ENCODE assay signal across 8 mouse cellular contexts in genomic region chr1:75217893-75218226, GRCm38 (mm10). TPM values are rescaled to one million over a fixed set of nuclear protein-coding genes. Genes with fewer than 3 reads are reported as not detected.
DNase-seq lines count a peak whose midpoint lies in the region; ATAC-seq and TF ChIP-seq lines count a peak whose summit lies in the region.

No protein-coding gene starts in this region.

- no peaks in the 10 kb centered on the region for H3K27me3 ChIP-seq in kidney, adult 2 months (replicated peaks; ENCODE audit: control insufficient read depth, insufficient read depth, low read length)
- H3K27me3 ChIP-seq in forebrain, embryonic 16.5 days (replicated peaks; ENCODE audit: control insufficient read depth, insufficient read depth, low read length): peaks cover 30% of the 10 kb centered on the region
- peaks cover 76% of the 10 kb centered on the region for H3K27me3 ChIP-seq in midbrain, embryonic 10.5 days (ENCODE audit: low read depth, poor library complexity, severe bottlenecking)

- WGBS in kidney, adult 2 months: 3% methylated on average over 6 of the region's 6 CpGs
- WGBS in forebrain, embryonic 16.5 days: 7% methylated on average over 6 of the region's 6 CpGs
- WGBS in midbrain, embryonic 10.5 days: 7% methylated on average over 6 of the region's 6 CpGs

- H3K9ac ChIP-seq in forebrain, embryonic 16.5 days (replicated peaks; ENCODE audit: low read depth, low read length): peak overlapping the region; percentile 63; the same call in 1 of the 2 replicates

- ATAC-seq in forebrain, embryonic 16.5 days: no peak
- no peak for ATAC-seq in erythroid progenitor cell, adult 5-6 weeks (replicated peaks; ENCODE audit: low FRiP score, poor library complexity, severe bottlenecking)

- H3K4me3 ChIP-seq in kidney, adult 2 months (ENCODE audit: insufficient read depth, low read depth, low read length): peak overlapping the region; percentile 80
- peak overlapping the region; percentile 56 for H3K4me3 ChIP-seq in forebrain, embryonic 16.5 days (replicated peaks; ENCODE audit: low read length)
- H3K4me3 ChIP-seq in midbrain, embryonic 10.5 days: peak overlapping the region; percentile 66

- H3K4me1 ChIP-seq in kidney, adult 2 months (ENCODE audit: control insufficient read depth, insufficient read depth, low read length): peaks cover 30% of the 10 kb centered on the region
- H3K4me1 ChIP-seq in forebrain, embryonic 16.5 days (replicated peaks; ENCODE audit: control insufficient read depth, insufficient read depth, low read length): peaks cover 18% of the 10 kb centered on the region
- peaks cover 25% of the 10 kb centered on the region for H3K4me1 ChIP-seq in midbrain, embryonic 10.5 days

- no peak for TF ChIP-seq CTCF in kidney, adult 2 months (conservative IDR thresholded peaks at IDR 0.05; ENCODE audit: insufficient read depth, insufficient read length, low read depth, low read length)

- DNase-seq in kidney, adult 2 months: no peak
- no peak for DNase-seq in kidney, postnatal 14 days
- DNase-seq in ZHBTc4 (ENCODE audit: low read depth, low spot score): peak; percentile 18
- DNase-seq in midbrain, embryonic 10.5 days (ENCODE audit: low spot score): no peak
- DNase-seq in ovary, postnatal 36 days (ENCODE audit: low spot score): no peak
- no peak for DNase-seq in cerebellum, postnatal 14 days

- H3K9me3 ChIP-seq in forebrain, embryonic 16.5 days (ENCODE audit: control insufficient read depth, low read length): no peaks in the 10 kb centered on the region
- no peaks in the 10 kb centered on the region for H3K9me3 ChIP-seq in midbrain, embryonic 10.5 days (replicated peaks)

- no peak for TF ChIP-seq POLR2A in kidney, adult 2 months (IDR thresholded peaks at IDR 0.05; ENCODE audit: low read depth, low read length)

- H3K4me2 ChIP-seq in forebrain, embryonic 16.5 days (ENCODE audit: low read length): peak overlapping the region; percentile 94

- peak overlapping the region; percentile 80 for H3K27ac ChIP-seq in kidney, adult 2 months (ENCODE audit: insufficient read depth, low read depth, low read length)
- no peak overlapping the region; the same call in 1 of the 2 replicates for H3K27ac ChIP-seq in forebrain, embryonic 16.5 days (ENCODE audit: low read length)
- H3K27ac ChIP-seq in midbrain, embryonic 10.5 days (replicated peaks): no peak overlapping the region

- H3K36me3 ChIP-seq in kidney, adult 2 months (ENCODE audit: control insufficient read depth, insufficient read depth, low read length): peaks cover 10% of the 10 kb centered on the region; the same call in 1 of the 2 replicates
- H3K36me3 ChIP-seq in forebrain, embryonic 16.5 days (ENCODE audit: control insufficient read depth, insufficient read depth): peaks cover 7% of the 10 kb centered on the region
- peaks cover 32% of the 10 kb centered on the region for H3K36me3 ChIP-seq in midbrain, embryonic 10.5 days

RNA-seq across cellular contexts. Expression of gene Tuba4a, which starts 1.8 kb away (rescaled TPM):
- 213 and 301 TPM in 2 replicates for polyA plus RNA-seq in kidney, adult 2 months (2012; rRNA removed)
- 18.6 and 18.7 TPM in 2 replicates for polyA plus RNA-seq in forebrain, embryonic 16.5 days (2015; fragmentation: Nextera tagmentation; extraction: Ambion mirVana)
- 9.0 and 10.0 TPM in 2 replicates for polyA plus RNA-seq in midbrain, embryonic 10.5 days (2016; fragmentation: Nextera tagmentation; extraction: Ambion mirVana)
- total RNA-seq in erythroid progenitor cell, adult 5-6 weeks (2015; ENCODE audit: low replicate concordance): 474 and 550 TPM in 2 replicates
- 246 TPM in 2 replicates for total RNA-seq in erythroid progenitor cell, adult 5-6 weeks (2017; ENCODE audit: low replicate concordance)

RNA-seq across cellular contexts. Expression of gene Stk16, which starts 7.2 kb away (rescaled TPM):
- 254 and 277 TPM in 2 replicates for polyA plus RNA-seq in kidney, adult 2 months (2012; rRNA removed)
- polyA plus RNA-seq in forebrain, embryonic 16.5 days (2015; fragmentation: Nextera tagmentation; extraction: Ambion mirVana): 130 and 151 TPM in 2 replicates
- 142 and 154 TPM in 2 replicates for polyA plus RNA-seq in midbrain, embryonic 10.5 days (2016; fragmentation: Nextera tagmentation; extraction: Ambion mirVana)
- 96.0 and 112 TPM in 2 replicates for total RNA-seq in erythroid progenitor cell, adult 5-6 weeks (2015; ENCODE audit: low replicate concordance)
- total RNA-seq in erythroid progenitor cell, adult 5-6 weeks (2017; ENCODE audit: low replicate concordance): 82.3 and 141 TPM in 2 replicates

RNA-seq across cellular contexts. Expression of gene Glb1l, which starts 7.2 kb away (rescaled TPM):
- 118 and 146 TPM in 2 replicates for polyA plus RNA-seq in kidney, adult 2 months (2012; rRNA removed)
- 20.7 and 22.0 TPM in 2 replicates for polyA plus RNA-seq in forebrain, embryonic 16.5 days (2015; fragmentation: Nextera tagmentation; extraction: Ambion mirVana)
- 14.8 and 16.0 TPM in 2 replicates for polyA plus RNA-seq in midbrain, embryonic 10.5 days (2016; fragmentation: Nextera tagmentation; extraction: Ambion mirVana)
- 23.1 and 23.9 TPM in 2 replicates for total RNA-seq in erythroid progenitor cell, adult 5-6 weeks (2015; ENCODE audit: low replicate concordance)
- total RNA-seq in erythroid progenitor cell, adult 5-6 weeks (2017; ENCODE audit: low replicate concordance): 14.2 and 43.3 TPM in 2 replicates

RNA-seq across cellular contexts. Expression of gene A630095N17Rik, which starts 14.0 kb away (rescaled TPM):
- not detected in 2 replicates for polyA plus RNA-seq in kidney, adult 2 months (2012; rRNA removed)
- polyA plus RNA-seq in forebrain, embryonic 16.5 days (2015; fragmentation: Nextera tagmentation; extraction: Ambion mirVana): not detected in 2 replicates
- polyA plus RNA-seq in midbrain, embryonic 10.5 days (2016; fragmentation: Nextera tagmentation; extraction: Ambion mirVana): not detected in 2 replicates
- total RNA-seq in erythroid progenitor cell, adult 5-6 weeks (2015; ENCODE audit: low replicate concordance): not detected in 2 replicates
- not detected in 2 replicates for total RNA-seq in erythroid progenitor cell, adult 5-6 weeks (2017; ENCODE audit: low replicate concordance)

RNA-seq across cellular contexts. Expression of gene Dnajb2, which starts 18.3 kb away (rescaled TPM):
- 41.1 and 42.6 TPM in 2 replicates for polyA plus RNA-seq in kidney, adult 2 months (2012; rRNA removed)
- polyA plus RNA-seq in forebrain, embryonic 16.5 days (2015; fragmentation: Nextera tagmentation; extraction: Ambion mirVana): 51.5 and 59.3 TPM in 2 replicates
- 27.5 and 27.9 TPM in 2 replicates for polyA plus RNA-seq in midbrain, embryonic 10.5 days (2016; fragmentation: Nextera tagmentation; extraction: Ambion mirVana)
- total RNA-seq in erythroid progenitor cell, adult 5-6 weeks (2015; ENCODE audit: low replicate concordance): 154 and 158 TPM in 2 replicates
- total RNA-seq in erythroid progenitor cell, adult 5-6 weeks (2017; ENCODE audit: low replicate concordance): 356 and 386 TPM in 2 replicates

Comparison
In these comparisons a context has a peak if more than half of its experiments do, and no peak if none do; other contexts are left out.
1. RNA of gene Tuba4a, which starts 1.8 kb away (polyA plus RNA-seq): 213 to 301 TPM in kidney, adult 2 months; 18.6 to 18.7 TPM in forebrain, embryonic 16.5 days and 9.0 to 10.0 TPM in midbrain, embryonic 10.5 days; every median in the first group is over 10 times any median in the second.
2. Peak in every context shown above with its lines, with median percentiles within 50 percentile points of each other: H3K4me3 ChIP-seq.